Mouse (Mus musculus): ENCODE results near the gene Hsd3b1. TPM values are rescaled to one million over a fixed set of nuclear protein-coding genes. Genes with fewer than 3 reads are reported as not detected.
"Not testable (repeated sequence)": the region's sequence is repeated elsewhere in the genome, so short reads cannot be mapped to it uniquely, and the experiment has no call there.

Hsd3b1 gene
- polyA plus RNA-seq, 1 experiment from 2014 or later = not detected

GRCm38 (mm10) chr3:98814101-98814670 is 45.4 kb downstream of the Hsd3b1 start, which contains the start of gene Hsd3b6:
Hsd3b6 (minus strand) TSS chr3:98814443.
- no peaks in the 10 kb centered on the region for H3K27me3 ChIP-seq (replicated peaks; ENCODE audit: control insufficient read depth, insufficient read depth, low read length)

GRCm38 (mm10) chr3:98812653-98813052 is 46.9 kb downstream of the Hsd3b1 start:
- H3K4me2 ChIP-seq (ENCODE audit: low read length); H3K36me3 ChIP-seq (ENCODE audit: control insufficient read depth, insufficient read depth, low read length); H3K27me3 ChIP-seq (replicated peaks; ENCODE audit: control insufficient read depth, insufficient read depth, low read length); DNase-seq (ENCODE audit: low spot score); H3K9ac ChIP-seq (ENCODE audit: low read length); H3K27ac ChIP-seq (ENCODE audit: low read depth, low read length); H3K4me1 ChIP-seq (ENCODE audit: control insufficient read depth, insufficient read depth, low read length); ATAC-seq; H3K9me3 ChIP-seq (replicated peaks; ENCODE audit: control insufficient read depth, low read length); H3K4me3 ChIP-seq (ENCODE audit: low read depth, low read length): not testable (repeated sequence)
- WGBS = 79% methylated on average over 6 of the region's 6 CpGs

More at GRCm38 (mm10) chr3:98814101-98814670, 45.4 kb downstream of the Hsd3b1 start, which contains the start of gene Hsd3b6:
- ATAC-seq (no peak), DNase-seq (ENCODE audit: low spot score) (no peak)
- Histone ChIP-seq H3K4me2 (ENCODE audit: low read length) (no peak within 1 kb of the TSS), H3K9ac (ENCODE audit: low read length) (no peak within 1 kb of the TSS), H3K9me3 (replicated peaks; ENCODE audit: control insufficient read depth, low read length) (no peaks in the 10 kb centered on the region), H3K36me3 (ENCODE audit: control insufficient read depth, insufficient read depth, low read length) (no peaks in the 10 kb centered on the region), H3K4me1 (ENCODE audit: control insufficient read depth, insufficient read depth, low read length) (no peaks in the 10 kb centered on the region), H3K4me3 (ENCODE audit: low read depth, low read length) (no peak within 1 kb of the TSS), H3K27ac (ENCODE audit: low read depth, low read length) (no peak within 1 kb of the TSS)
- 81% methylated on average over 6 of the region's 6 CpGs for WGBS

- ATAC-seq; H3K4me2 ChIP-seq (ENCODE audit: low read length): not testable (repeated sequence)
- 54% methylated on average over 3 of the region's 3 CpGs for WGBS
These were observed 54.6 kb downstream of the Hsd3b1 start for GRCm38 (mm10) chr3:98805032-98805431.

More at GRCm38 (mm10) chr3:98805032-98805431, 54.6 kb downstream of the Hsd3b1 start:
- not testable (repeated sequence) for H3K9ac ChIP-seq (ENCODE audit: low read length); H3K4me1 ChIP-seq (ENCODE audit: control insufficient read depth, insufficient read depth, low read length); H3K4me3 ChIP-seq (ENCODE audit: low read depth, low read length); H3K9me3 ChIP-seq (replicated peaks; ENCODE audit: control insufficient read depth, low read length); DNase-seq (ENCODE audit: low spot score); H3K27me3 ChIP-seq (replicated peaks; ENCODE audit: control insufficient read depth, insufficient read depth, low read length); H3K27ac ChIP-seq (ENCODE audit: low read depth, low read length); H3K36me3 ChIP-seq (ENCODE audit: control insufficient read depth, insufficient read depth, low read length)

Other genes starting within 250 kb of the Hsd3b1 start
- gene Hsd3b5, start 229.5 kb downstream of the Hsd3b1 start, polyA plus RNA-seq (2014; fragmentation: Nextera tagmentation; extraction: Ambion mirVana) = not detected in 2 replicates
- 0.06 and 0.09 TPM in 2 replicates for gene Hsd3b2, start 135.3 kb downstream of the Hsd3b1 start, polyA plus RNA-seq (2014; fragmentation: Nextera tagmentation; extraction: Ambion mirVana)
- 0.09 TPM in 1 of 2 replicates, not detected in the other for gene Hsd3b3, start 96.7 kb downstream of the Hsd3b1 start, polyA plus RNA-seq (2014; fragmentation: Nextera tagmentation; extraction: Ambion mirVana)
- 0.49 and 0.67 TPM in 2 replicates for gene Hsd3b6, start 45.4 kb downstream of the Hsd3b1 start, polyA plus RNA-seq (2014; fragmentation: Nextera tagmentation; extraction: Ambion mirVana)
- not detected in 2 replicates for gene Hao2, start 33.4 kb upstream of the Hsd3b1 start, polyA plus RNA-seq (2014; fragmentation: Nextera tagmentation; extraction: Ambion mirVana)